Mouse (Mus musculus) ES-Bruce4 (cell line): ENCODE data around the gene Tdrd6.

Experiments used
- CTCF ChIP-seq: IDR thresholded peaks from one replicate; pipeline ENCODE4 v1.8.1; 2011; ENCODE audit warnings: low read depth, low read length
- EP300 ChIP-seq: IDR thresholded peaks from 2 replicates; pipeline ENCODE4 v1.6.1; 2011; ENCODE audit warnings: low read depth, low read length; ENCODE audit not compliant: insufficient read depth

DNA sequence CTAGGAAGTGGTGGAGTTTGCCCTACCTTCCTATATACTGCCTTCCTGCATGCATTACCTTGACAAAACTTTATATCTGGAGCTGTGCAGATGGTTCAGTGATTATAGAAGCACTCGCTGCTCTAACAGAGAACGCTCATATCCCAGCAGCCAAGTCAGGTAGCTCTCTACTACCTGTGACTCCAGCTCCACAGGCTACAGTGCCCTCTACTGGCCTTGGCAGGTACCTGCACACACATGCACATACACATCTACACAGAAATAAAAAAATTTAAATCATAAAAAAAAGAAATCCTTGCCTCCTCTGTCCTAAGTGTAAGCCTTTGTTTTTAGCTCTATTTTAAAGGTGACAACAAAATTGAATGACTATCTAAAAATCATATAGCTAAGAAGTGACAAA, 32.4 kb downstream of the Tdrd6 start:
- TF ChIP-seq CTCF (peak; percentile 41), EP300 (no peak)
